Mouse (Mus musculus) midbrain, embryonic 10.5 days (tissue): ENCODE data around the gene BC049352. TPM values are rescaled to one million over a fixed set of nuclear protein-coding genes. Genes with fewer than 3 reads are reported as not detected.

Experiments used
- DNase-seq: peaks from one replicate; pipeline ENCODE4 v3.0.0-alpha.2; 2017; ENCODE audit warnings: low spot score
- H3K27ac ChIP-seq: fragments of 300-500 bp; sonication (generic); replicated peaks from 2 replicates; pipeline ENCODE4 v1.5.1; 2016; ENCODE audit warnings: mild to moderate bottlenecking
- H3K27me3 ChIP-seq: fragments of 300-500 bp; sonication (generic); 2 replicates; pipeline ENCODE4 v1.6.1; 2016; ENCODE audit warnings: low read depth, mild to moderate bottlenecking; ENCODE audit not compliant: poor library complexity, severe bottlenecking
- H3K36me3 ChIP-seq: fragments of 300-500 bp; sonication (generic); 2 replicates; pipeline ENCODE4 v1.6.1; 2016; ENCODE audit warnings: mild to moderate bottlenecking, moderate library complexity
- H3K4me1 ChIP-seq: fragments of 300-500 bp; sonication (generic); 2 replicates; pipeline ENCODE4 v1.6.1; 2016
- H3K4me3 ChIP-seq: fragments of 300-500 bp; sonication (generic); 2 replicates; pipeline ENCODE4 v1.5.1; 2016; ENCODE audit warnings: mild to moderate bottlenecking, moderate library complexity
- H3K9me3 ChIP-seq: fragments of 300-500 bp; sonication (generic); replicated peaks from 2 replicates; pipeline ENCODE4 v1.6.1; 2016; ENCODE audit warnings: mild to moderate bottlenecking
- WGBS: fragments of 180-500 bp; shearing (Covaris S2); methylation state at CpG from one replicate; pipeline ENCODE4 v1.1.7; 2016; 5-methylcytosine and 5-hydroxymethylcytosine counted together
- polyA plus RNA-seq: library from polyadenylated mRNA; unstranded; fragments of >200 nt; fragmentation: Nextera tagmentation; extraction: Ambion mirVana; gene quantifications from 2 replicates; pipeline ENCODE4 v1.2.1, GENCODE M21; 2016

Gene BC049352
- polyA plus RNA-seq, 1 experiment from 2014 or later = not detected

GRCm38 (mm10) chr9:45170150-45170549, 11.7 kb upstream of the BC049352 start:
- Histone ChIP-seq H3K27me3 (no peaks in the 10 kb centered on the region), H3K4me1 (no peaks in the 10 kb centered on the region), H3K9me3 (no peaks in the 10 kb centered on the region), H3K4me3 (no peak overlapping the region), H3K36me3 (no peaks in the 10 kb centered on the region), H3K27ac (no peak overlapping the region)
- DNase-seq = no peak
- WGBS = 87% methylated on average over 5 of the region's 5 CpGs

GRCm38 (mm10) chr9:45171073-45171610, 10.7 kb upstream of the BC049352 start:
- Histone ChIP-seq H3K4me3 (no peak overlapping the region), H3K27ac (no peak overlapping the region), H3K9me3 (no peaks in the 10 kb centered on the region), H3K27me3 (no peaks in the 10 kb centered on the region), H3K36me3 (no peaks in the 10 kb centered on the region), H3K4me1 (no peaks in the 10 kb centered on the region)
- DNase-seq = no peak
- 67% methylated on average over 1 of the region's 1 CpGs for WGBS

GRCm38 (mm10) chr9:45173475-45173874, 8.3 kb upstream of the BC049352 start:
- H3K4me1 ChIP-seq = no peaks in the 10 kb centered on the region
- DNase-seq = no peak
- no peaks in the 10 kb centered on the region for H3K9me3 ChIP-seq
- WGBS = 80% methylated on average over 3 of the region's 3 CpGs
- H3K4me3 ChIP-seq = no peak overlapping the region
- no peak overlapping the region for H3K27ac ChIP-seq
- H3K27me3 ChIP-seq = no peaks in the 10 kb centered on the region
- H3K36me3 ChIP-seq = no peaks in the 10 kb centered on the region

- WGBS = 89% methylated on average over 5 of the region's 5 CpGs
- DNase-seq = no peak
- H3K27ac ChIP-seq = no peak overlapping the region
- H3K4me3 ChIP-seq = no peak overlapping the region
- H3K27me3 ChIP-seq = no peaks in the 10 kb centered on the region
- H3K4me1 ChIP-seq = no peaks in the 10 kb centered on the region
- H3K9me3 ChIP-seq = no peaks in the 10 kb centered on the region
- H3K36me3 ChIP-seq = no peaks in the 10 kb centered on the region
These were observed 2.5 kb upstream of the BC049352 start for GRCm38 (mm10) chr9:45179282-45179681.

GRCm38 (mm10) chr9:45182521-45182920, 714 bp downstream of the BC049352 start:
- Histone ChIP-seq H3K27me3 (no peaks in the 10 kb centered on the region), H3K4me3 (no peak overlapping the region), H3K4me1 (no peaks in the 10 kb centered on the region), H3K9me3 (no peaks in the 10 kb centered on the region), H3K27ac (no peak overlapping the region), H3K36me3 (no peaks in the 10 kb centered on the region)
- 72% methylated on average over 3 of the region's 3 CpGs for WGBS
- DNase-seq = no peak

- Histone ChIP-seq H3K4me3 (no peak overlapping the region), H3K27me3 (no peaks in the 10 kb centered on the region), H3K9me3 (no peaks in the 10 kb centered on the region), H3K36me3 (no peaks in the 10 kb centered on the region), H3K27ac (no peak overlapping the region), H3K4me1 (no peaks in the 10 kb centered on the region)
- 86% methylated on average over 6 of the region's 6 CpGs for WGBS
- no peak for DNase-seq
These were observed 1.5 kb downstream of the BC049352 start for GRCm38 (mm10) chr9:45183266-45183665.

GRCm38 (mm10) chr9:45185250-45185649, 3.4 kb downstream of the BC049352 start:
- 83% methylated on average over 4 of the region's 4 CpGs for WGBS
- Histone ChIP-seq H3K9me3 (no peaks in the 10 kb centered on the region), H3K4me3 (no peak overlapping the region), H3K27ac (no peak overlapping the region), H3K36me3 (no peaks in the 10 kb centered on the region), H3K27me3 (no peaks in the 10 kb centered on the region), H3K4me1 (no peaks in the 10 kb centered on the region)
- DNase-seq = no peak

- Histone ChIP-seq H3K27me3 (no peaks in the 10 kb centered on the region), H3K27ac (no peak overlapping the region), H3K36me3 (no peaks in the 10 kb centered on the region), H3K4me3 (no peak overlapping the region), H3K4me1 (no peaks in the 10 kb centered on the region), H3K9me3 (no peaks in the 10 kb centered on the region)
- 91% methylated on average over 10 of the region's 10 CpGs for WGBS
- no peak for DNase-seq
These were observed 7.1 kb downstream of the BC049352 start for GRCm38 (mm10) chr9:45188570-45189563.

- no peak for DNase-seq
- Histone ChIP-seq H3K9me3 (no peaks in the 10 kb centered on the region), H3K36me3 (no peaks in the 10 kb centered on the region), H3K4me3 (no peak overlapping the region), H3K4me1 (no peaks in the 10 kb centered on the region), H3K27ac (no peak overlapping the region), H3K27me3 (no peaks in the 10 kb centered on the region)
- WGBS = 89% methylated on average over 4 of the region's 4 CpGs
These were observed 7.9 kb downstream of the BC049352 start for GRCm38 (mm10) chr9:45189661-45190174.

- Histone ChIP-seq H3K4me1 (no peaks in the 10 kb centered on the region), H3K27me3 (no peaks in the 10 kb centered on the region), H3K9me3 (no peaks in the 10 kb centered on the region), H3K27ac (no peak overlapping the region), H3K36me3 (no peaks in the 10 kb centered on the region), H3K4me3 (no peak overlapping the region)
- no peak for DNase-seq
- whole genome bisulfite sequencing = 70% methylated on average over 4 of the region's 4 CpGs
These were observed 13.7 kb downstream of the BC049352 start for GRCm38 (mm10) chr9:45195468-45195867.

GRCm38 (mm10) chr9:45196125-45196830, 14.5 kb downstream of the BC049352 start:
- H3K27ac ChIP-seq = no peak overlapping the region
- H3K4me1 ChIP-seq = no peaks in the 10 kb centered on the region
- whole genome bisulfite sequencing = 82% methylated on average over 8 of the region's 8 CpGs
- H3K27me3 ChIP-seq = no peaks in the 10 kb centered on the region
- no peak for DNase-seq
- H3K9me3 ChIP-seq = no peaks in the 10 kb centered on the region
- H3K36me3 ChIP-seq = no peaks in the 10 kb centered on the region
- no peak overlapping the region for H3K4me3 ChIP-seq

- 88% methylated on average over 5 of the region's 5 CpGs for WGBS
- no peak overlapping the region for H3K4me3 ChIP-seq
- H3K36me3 ChIP-seq = no peaks in the 10 kb centered on the region
- no peaks in the 10 kb centered on the region for H3K9me3 ChIP-seq
- no peaks in the 10 kb centered on the region for H3K27me3 ChIP-seq
- H3K4me1 ChIP-seq = no peaks in the 10 kb centered on the region
- H3K27ac ChIP-seq = no peak overlapping the region
- no peak for DNase-seq
These were observed 15.7 kb downstream of the BC049352 start for GRCm38 (mm10) chr9:45197549-45197948.
